Mouse (Mus musculus) liver (tissue): ENCODE data around the gene Ercc8.

Experiments used
- DNase-seq: peaks from one replicate; pipeline ENCODE4 v3.0.0-alpha.2; 2020; ENCODE audit warnings: mixed read lengths

Gene Ercc8

DNA sequence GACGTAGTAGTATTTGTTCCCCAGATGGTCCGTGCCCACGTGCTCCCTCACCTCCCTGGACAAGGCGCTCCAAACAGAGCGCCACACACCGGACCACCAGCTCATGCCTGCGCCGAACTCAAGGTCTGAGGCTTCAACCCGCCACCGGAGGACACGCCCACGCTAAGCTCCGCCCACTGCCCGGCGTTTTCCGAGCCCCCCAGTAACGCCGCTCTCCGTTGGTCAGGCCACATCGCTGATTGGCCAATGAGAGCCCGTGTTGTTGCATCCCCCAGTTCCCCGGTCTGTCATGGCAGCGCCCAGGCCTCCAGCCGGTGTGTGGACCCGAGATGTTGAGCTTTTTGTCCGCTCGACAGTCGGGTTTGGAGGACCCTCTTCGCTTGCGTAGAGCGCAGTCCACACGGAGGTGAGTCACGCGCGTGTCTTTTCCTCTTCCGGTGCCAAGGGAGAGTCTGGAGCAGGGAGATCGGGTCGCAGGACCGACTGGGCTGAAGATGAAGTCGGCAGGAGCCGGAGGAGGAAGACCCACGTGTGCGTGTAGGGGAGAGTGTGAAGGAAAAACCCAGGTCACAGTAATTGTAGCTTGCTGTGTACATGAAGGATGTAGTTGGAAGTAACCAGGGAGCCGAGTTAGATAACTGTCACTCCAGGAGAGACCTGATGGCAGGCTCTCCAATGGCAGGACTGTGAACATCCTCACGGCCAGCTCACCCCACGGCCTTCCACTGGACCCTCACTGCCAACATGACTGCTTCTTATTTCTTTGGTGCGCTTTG lies at the start of gene Ercc8, which contains the start of gene Ndufaf2:
Ercc8 (plus strand) TSS at position 267 of the 776 bp plus-strand sequence.
Ndufaf2 (minus strand) TSS at position 159 of the 776 bp plus-strand sequence.
- DNase-seq: peak; percentile 97

DNA sequence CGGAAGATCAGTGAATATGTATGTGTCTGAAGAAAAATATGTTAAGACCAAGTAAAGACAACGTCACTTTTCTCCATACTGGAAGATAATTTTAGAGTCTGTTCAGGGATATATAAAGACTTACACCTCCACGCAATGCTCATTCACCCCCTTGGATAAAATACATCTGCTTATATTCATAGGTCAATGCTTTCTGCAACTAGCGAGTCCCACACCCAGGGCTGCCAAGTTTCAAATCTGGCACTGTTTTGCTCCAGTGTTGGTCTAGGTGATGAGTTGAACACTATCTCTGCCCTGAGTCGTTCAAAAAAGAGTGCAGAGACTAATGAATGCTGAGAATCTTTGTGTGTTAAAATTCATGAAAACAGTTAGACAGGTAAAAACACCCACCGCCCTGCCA lies 47.6 kb upstream of the Ercc8 start:
- DNase-seq: no peak

DNA sequence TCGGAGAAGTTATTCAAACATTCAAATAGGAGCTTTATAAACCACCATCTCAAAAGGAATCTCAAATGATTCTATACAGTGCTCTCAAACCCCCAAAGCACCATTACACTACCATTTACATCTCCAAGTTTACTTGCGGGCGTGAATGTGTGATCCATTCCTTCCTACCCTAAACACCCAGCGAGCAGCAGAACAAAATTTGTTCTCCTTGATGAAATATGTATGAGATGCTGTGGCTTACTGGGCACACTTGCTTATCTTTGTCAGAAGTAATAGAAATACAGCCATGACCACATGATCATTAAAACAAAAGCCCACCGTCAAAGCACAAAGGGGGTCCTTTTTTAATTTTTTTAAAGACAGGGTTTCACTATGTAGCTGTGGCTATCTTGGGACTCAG lies 45.0 kb upstream of the Ercc8 start:
- DNase-seq: no peak

DNA sequence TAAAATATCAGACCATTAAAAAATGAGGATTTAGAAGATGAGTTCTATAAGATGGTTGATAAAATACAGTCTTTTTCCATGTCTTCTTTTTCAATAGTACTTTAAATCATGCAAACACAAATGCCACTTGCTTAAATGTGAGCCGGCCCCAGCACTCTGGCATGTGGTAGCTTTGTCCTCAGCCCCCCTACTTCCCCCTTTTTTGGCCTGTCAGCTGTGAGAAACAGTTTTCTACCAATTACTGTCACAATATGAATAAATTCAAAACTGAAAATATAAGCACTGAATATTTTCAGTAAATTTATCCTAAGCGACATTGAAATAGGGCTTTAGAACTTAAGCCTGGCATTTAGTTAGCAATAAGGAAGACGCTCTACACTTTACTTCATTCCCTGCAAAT lies 44.3 kb upstream of the Ercc8 start:
- no peak for DNase-seq

DNA sequence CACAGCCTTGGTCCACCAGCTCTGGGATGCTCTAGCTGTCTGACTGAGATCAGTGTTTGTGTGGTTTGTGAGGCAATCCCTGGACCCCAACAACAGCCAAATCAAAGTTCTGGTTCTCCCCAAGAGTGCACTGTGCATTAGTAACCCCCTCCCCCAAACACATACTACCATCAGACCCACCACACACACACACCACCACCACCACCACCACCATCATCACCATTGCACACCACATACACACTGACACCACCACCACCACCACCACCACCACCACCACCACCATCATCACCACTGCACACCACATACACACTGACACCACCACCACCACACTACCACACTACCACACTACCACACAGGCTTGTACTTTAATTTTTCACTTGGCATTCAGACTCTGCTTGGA lies 40.9 kb upstream of the Ercc8 start:
- DNase-seq: no peak

DNA sequence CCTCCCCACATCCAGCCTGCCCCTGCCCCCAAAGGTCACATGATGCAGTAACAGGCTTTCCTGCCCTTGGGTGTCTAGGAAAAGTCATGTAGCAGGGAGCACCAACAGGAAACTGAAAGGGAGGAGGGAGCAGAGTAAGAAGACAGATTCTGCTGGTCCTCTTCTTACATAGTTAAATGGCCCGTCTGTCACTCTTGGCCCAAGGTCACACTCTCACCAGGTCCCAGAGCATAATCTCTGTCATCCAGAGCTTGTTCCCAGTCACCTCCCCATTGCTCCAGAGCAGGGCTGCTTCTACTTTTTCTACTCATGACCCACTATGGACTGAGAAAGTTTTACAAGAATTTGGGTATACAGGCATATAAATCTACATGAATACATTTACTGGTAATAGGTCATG lies 40.3 kb upstream of the Ercc8 start:
- DNase-seq: no peak

DNA sequence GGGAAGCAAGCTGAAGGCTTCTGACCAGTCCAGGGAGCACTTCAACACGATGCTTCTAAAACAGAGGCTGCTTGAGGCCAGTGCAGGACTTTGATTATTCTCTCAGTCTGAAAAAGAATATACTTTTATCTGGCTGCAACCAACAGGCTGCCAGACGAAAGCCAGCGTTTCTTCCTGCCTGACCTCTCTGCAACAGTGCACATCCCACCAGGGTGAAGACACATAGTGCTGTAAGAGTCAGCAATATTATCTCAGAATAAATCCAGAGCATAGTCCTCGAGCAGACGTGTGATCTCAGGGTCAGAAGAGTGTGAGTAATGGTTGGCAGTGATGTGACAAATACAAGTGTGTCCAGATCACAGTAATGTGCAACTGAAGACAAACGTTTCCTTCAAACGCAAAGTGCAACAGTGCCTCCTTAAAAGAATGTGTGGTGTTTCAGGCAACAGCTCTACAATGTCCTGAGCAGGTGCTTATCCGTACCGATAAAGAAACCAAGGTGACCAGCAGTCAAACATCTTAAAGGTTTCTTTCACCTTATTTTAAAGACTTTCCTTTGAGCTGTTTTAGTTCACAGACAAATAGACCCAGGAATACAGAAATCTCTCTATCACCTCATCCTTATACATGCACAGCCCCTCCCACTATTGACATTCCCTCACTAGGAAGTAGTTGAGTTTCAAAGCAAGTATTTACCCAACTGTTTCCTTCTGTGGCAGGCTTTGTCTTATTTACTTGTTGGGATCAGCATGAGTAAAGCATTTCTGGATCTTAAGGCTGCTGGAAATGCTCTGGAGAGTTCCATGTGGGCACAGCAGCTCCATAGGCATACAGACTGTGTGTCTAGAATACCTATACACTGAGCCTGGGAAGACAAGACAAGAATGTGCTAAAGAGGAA lies 38.9 kb upstream of the Ercc8 start:
- no peak for DNase-seq

DNA sequence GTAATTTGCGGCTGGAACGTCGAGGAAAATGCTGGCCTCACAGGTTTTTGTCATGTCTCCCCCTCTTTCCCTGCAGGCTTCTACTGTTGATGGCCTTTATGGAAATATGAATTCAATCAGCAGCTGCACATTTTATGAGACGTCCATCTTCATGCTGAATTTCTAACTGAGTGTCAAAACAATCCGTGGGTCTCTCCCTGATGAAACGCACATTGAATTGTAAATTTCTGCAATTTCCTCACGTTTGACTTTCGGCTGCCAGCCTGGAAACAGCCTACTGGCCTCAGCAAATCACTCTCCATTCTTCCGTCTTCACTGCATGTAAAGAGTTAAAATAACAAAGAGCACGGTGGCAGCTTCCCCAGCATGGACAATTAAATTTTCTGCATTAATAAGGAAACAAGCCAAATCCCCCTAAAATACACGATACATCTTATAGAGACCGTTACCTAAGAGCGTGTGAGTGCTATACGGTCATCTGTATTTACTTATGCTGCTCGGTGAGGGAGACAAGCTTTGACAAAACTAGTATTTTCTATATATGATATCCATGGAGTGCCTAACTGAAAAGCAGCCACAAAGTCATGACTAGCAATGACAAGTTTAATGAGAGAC lies 35.3 kb upstream of the Ercc8 start:
- DNase-seq: no peak

DNA sequence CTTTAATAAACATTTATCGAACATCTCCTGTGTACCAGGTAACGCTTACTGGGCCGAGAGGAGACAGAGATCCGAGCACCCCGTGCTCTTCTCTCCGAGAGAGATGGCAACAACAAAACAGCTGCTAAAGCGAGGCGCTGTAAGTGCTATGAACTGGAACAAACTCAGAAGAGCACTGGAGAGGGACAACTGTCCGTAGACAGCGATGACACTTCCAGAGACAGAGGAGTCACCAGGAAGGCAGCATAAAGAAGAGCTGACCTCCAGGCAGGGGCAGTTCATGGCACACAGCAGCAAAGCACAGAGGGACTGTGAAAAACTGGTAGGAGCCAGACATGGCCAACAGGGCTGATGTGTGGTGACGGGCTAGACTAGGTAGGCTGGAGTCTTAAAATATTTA lies 34.4 kb upstream of the Ercc8 start:
- no peak for DNase-seq

DNA sequence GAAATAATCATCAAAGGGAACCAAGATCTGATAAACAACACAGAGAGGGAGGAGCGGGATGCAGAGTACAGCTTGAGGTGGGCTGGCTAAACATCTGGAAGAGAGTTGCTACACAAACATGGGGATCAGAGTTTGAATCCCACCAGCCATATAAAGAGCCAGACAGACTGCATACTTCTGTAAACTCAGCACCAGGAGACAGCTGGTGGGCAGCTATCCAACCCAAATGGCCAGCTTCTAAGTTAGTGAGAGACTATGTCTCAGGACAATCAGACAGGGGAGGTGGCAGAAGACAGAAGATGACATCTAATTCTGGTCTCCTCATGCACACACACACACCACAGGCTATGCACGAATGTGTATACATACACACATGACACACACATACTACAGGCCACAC lies 32.3 kb upstream of the Ercc8 start:
- no peak for DNase-seq

DNA sequence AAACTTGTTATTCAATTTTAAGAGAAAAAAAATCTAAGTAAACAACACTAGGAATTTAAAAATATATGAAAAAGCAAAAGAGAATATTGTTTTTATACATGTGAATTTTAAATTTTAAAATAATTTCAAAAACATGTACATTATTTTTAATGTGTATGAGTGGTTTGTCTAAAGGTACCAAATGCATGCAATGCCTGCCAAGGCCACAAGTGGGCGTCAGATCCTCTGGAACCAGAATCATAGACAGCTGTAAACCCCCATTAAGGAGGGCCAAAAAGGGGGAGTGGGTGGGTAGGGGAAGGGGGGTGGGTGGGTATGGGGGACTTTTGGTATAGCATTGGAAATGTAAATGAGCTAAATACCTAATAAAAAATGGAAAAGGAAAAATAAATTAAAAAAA lies 31.4 kb upstream of the Ercc8 start:
- DNase-seq: peak; percentile 41

DNA sequence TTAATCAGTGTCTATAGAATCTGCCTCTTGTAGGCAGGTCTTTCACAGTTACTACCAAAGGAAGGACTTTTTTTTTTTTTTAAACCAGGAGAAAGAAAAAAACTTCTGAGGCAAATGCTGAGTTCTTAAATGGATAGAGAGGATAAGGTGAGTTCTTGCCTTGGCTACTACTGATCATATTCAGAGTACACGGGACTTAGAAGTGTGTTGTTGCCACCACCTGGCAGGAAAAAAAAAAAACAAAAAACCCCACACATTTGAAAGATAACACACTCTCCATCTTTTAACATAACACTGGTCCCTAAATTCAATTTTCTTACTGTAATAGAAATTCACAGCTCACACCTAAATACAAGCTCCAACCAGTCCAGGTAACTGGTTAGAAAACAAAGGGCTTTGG lies 30.6 kb upstream of the Ercc8 start:
- no peak for DNase-seq

DNA sequence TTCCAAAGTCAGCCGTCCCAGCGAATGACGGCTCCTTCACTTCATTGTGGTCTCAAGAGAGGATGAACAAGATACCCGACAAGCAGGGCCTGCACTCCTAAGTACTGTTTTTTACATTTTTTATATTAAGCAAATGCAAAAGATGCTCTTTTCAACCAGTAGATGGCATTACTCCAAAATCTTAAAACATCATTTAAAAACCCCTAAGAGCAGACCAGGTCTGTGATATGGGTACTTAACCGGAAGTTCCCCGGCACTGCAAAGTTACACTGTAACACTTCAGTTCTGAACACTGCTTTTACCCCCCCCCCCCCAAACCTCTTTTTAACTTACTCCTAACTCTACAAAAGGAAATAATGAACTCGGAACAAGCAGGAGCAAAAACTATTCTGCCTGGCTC lies 29.5 kb upstream of the Ercc8 start:
- no peak for DNase-seq

DNA sequence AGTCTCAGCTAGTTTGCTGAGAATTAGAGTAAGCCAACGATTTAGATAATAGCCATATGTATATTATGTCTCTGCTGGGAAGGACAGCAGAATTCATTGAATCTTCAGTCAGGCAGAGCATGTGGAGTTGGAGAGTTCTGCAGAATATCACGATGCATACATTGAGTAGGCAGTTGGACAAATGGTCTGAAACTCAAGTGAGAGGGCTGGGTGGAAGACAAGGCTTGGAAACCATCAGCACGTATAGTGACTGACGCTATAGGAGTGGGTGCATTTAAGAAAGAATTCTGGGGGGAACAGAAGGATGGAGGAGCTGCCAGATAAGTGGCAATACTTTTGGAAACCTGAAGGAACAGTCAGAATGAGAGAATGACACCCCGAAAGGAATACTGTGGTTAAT lies 27.8 kb upstream of the Ercc8 start:
- DNase-seq: no peak

DNA sequence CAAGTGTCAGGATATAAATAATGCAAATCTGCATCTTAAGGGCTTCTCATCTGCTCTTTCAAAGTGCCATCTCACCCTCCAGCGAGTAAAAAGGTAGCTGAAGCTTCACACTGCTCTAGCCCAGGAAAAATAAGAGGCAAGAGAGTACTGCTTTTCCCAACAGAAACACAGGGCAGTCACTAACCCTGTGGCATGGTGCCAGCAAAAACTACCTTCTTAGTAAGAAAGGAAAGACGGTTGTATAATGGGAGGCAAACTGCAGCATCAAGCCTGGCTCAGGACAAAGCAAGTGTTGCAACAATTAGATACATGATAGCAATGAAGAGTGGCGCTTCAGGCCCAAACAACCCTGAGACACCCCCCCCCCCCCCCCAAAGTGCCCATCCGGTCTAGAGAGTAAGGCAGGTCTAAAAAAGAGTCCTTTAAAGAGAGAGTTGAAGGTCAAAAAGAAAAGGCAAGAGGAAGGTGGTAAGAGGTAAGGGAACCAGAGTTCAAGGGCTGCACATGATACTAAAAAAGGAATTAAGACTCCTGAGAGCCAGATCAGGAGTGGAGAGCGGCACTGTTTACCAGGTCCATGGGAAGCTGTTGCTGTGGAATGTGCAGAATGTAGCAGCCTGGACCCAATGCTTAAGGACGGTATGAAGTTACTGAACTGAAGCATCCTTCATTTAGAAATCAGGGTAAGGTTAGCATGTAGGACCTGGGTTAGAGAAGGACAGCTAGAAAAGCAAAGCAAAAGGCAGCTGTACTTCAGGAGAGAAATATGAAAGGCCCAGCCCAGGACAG lies 26.3 kb upstream of the Ercc8 start:
- DNase-seq: no peak

DNA sequence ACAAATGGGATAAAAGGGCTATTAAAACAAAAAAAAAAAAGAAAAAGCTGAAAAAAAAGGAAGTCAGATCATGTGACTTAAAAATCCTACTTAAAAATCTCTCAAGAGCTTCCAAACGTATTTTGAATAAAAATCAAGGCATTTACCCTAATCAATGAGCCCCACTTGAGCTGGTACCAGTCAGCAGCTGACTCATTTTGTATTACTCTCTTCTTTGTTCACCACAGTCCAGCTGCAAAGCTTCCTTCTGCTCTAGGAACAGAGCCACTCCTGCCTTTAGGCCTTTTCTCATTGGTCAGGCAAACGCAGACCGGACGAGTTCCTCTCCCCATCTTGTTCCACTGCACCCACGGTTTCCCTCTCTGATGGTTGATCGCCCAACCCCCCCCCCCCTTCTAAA lies 22.9 kb upstream of the Ercc8 start:
- DNase-seq: no peak

DNA sequence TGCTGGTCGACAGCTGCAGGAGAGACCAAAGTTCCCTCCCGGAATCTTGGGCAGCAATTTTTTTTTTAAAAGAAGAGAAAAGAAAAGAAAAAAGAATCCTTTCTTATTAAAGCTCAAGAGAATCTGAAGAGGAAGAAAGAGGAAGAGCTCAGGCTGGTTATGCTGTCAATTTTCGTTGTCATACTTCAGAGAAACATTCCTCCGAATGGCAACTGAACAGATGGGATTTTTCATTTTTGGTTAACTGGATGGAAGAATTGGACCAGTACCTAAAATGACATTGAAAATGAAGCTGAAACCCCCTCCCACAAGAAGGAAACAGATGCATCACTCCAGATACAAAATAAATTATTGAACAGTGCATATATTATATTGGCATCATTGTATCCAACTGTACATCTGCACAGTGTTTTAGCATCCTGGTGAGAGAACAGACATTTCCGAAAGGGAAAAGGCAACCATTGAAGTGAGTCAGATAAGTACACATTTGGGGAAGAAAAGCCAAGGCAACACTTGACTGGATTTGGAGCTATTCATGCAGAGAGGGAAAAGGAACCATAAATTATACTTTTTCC lies 20.0 kb upstream of the Ercc8 start:
- DNase-seq: no peak

DNA sequence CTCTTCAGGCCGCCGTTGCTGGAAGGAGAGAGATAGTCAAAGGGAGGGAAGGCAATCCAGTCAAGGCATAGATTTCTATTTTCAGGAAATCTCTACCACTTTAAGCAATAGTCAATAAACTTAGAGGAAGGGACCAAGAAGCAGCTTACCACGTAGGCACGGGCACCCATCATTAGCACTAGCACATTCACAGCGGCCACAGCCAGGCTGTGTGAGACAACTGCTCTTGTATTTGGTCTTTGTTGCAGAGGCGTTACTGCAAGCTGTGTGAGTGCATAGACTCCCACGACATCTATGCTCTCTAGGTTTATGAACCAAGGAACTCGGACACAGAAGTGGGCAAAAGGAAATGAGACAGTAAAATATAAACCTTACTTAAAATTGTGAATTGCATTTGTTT lies 14.4 kb upstream of the Ercc8 start:
- no peak for DNase-seq

DNA sequence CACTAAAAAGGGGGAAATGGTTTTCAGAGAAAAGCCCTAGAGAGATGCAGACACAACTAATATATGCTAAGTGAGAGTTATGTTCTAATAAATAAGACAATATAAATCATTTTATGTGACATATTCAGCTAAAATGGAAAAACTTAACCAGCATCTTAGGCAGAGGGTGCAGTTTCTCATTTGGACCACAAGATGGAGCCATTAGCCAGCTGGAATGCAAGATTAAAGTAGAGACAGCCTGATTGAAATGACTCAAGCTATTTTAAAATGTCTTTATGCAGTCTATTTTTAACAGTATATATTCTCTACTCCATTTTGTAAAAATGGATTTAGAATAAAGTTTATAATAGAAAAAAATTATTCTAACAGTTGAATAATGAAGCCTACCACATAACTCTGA lies 6.7 kb upstream of the Ercc8 start:
- DNase-seq: no peak

DNA sequence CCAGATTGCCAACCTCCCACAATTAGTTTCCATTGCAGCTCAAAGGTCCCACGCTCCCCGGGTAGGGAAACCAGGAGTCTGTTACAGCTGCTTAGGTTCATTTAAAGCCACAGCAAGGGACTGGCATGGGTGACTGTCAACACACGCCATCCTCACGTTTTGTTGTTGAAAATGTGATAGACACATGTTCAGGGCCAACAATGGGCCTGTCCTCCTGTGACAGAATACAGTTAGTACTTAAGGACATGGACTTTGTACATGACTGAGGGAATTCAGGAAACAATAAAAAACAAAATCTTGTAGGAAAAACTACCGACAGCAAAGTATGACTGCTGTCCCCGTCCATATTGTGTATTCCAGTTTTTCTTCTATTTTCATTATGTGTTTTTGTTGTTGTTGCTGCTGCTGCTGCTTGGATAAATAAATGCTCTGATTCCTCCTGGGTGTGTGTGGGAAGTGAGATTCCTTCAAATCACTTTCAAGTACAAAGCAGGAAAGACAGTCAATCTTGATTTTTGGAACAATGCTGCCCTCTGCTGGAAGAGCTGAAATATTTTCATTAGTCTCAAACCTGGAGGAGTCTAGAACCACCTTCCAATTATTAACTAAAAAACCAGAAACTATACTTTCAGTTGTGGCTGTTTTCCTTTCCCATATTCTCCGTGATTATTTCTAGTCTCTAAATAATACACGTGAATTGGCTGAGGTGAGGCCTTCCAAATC lies 5.7 kb upstream of the Ercc8 start:
- DNase-seq: peak; percentile 47

DNA sequence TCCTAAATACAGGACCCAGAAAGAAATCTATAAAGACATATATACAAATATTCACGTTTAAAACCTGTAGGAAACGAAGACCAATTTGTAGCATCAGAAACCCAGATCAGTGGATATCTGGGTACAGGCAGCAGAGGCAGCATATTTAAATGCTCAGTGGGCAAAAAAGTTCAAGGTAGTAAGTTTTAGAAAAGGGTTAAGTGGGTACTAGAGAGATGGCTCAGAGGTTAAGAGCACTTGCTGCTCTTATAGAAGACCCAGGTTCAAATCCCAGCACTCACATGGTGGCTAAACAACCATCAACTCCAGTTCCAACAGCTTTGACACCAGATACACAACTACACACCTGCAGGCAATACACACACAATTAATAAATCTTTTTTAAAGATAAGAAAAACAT lies 1.4 kb upstream of the Ercc8 start:
- DNase-seq: no peak
